Mouse (Mus musculus) stomach, embryonic 15.5 days (tissue): ENCODE data around the gene Dgkz. TPM values are rescaled to one million over a fixed set of nuclear protein-coding genes. Genes with fewer than 3 reads are reported as not detected.
A peak's percentile ranks its signal among the peaks of the same experiment; 100 is the strongest.

Experiments used
- ATAC-seq: fragments of 200-750 bp; cut with Nextera tagmentation; 2 replicates; pipeline ENCODE4 v1.8.0; 2017; ENCODE audit warnings: low read depth, moderate number of reproducible peaks, moderate TSS enrichment; ENCODE audit not compliant: insufficient read depth, low FRiP score
- H3K27ac ChIP-seq: fragments of 300-500 bp; sonication (generic); 2 replicates; pipeline ENCODE4 v1.5.1; 2015; ENCODE audit warnings: mild to moderate bottlenecking, inconsistent platforms
- H3K27me3 ChIP-seq: fragments of 300-500 bp; sonication (generic); replicated peaks from 2 replicates; pipeline ENCODE4 v1.6.1; 2015; ENCODE audit warnings: inconsistent platforms
- H3K36me3 ChIP-seq: fragments of 300-500 bp; sonication (generic); 2 replicates; pipeline ENCODE4 v1.6.1; 2015; ENCODE audit warnings: inconsistent platforms
- H3K4me1 ChIP-seq: fragments of 300-500 bp; sonication (generic); 2 replicates; pipeline ENCODE4 v1.6.1; 2015; ENCODE audit warnings: inconsistent platforms
- H3K4me2 ChIP-seq: fragments of 300-500 bp; sonication (generic); 2 replicates; pipeline ENCODE4 v1.6.1; 2015; ENCODE audit warnings: mild to moderate bottlenecking, inconsistent platforms
- H3K4me3 ChIP-seq: fragments of 300-500 bp; sonication (generic); replicated peaks from 2 replicates; pipeline ENCODE4 v1.5.1; 2015; ENCODE audit warnings: inconsistent platforms
- H3K9ac ChIP-seq: fragments of 300-500 bp; sonication (generic); 2 replicates; pipeline ENCODE4 v1.6.1; 2015; ENCODE audit warnings: inconsistent platforms
- H3K9me3 ChIP-seq: fragments of 300-500 bp; sonication (generic); 2 replicates; pipeline ENCODE4 v1.6.1; 2016; ENCODE audit warnings: inconsistent platforms
- WGBS: fragments of 180-500 bp; shearing (Covaris S2); methylation state at CpG from one replicate; pipeline ENCODE4 v1.1.7; 2015; 5-methylcytosine and 5-hydroxymethylcytosine counted together
- polyA plus RNA-seq: library from polyadenylated mRNA; unstranded; fragments of >200 nt; fragmentation: Nextera tagmentation; extraction: Ambion mirVana; gene quantifications from 2 replicates; pipeline ENCODE4 v1.2.1, GENCODE M21; 2015

Gene Dgkz
- polyA plus RNA-seq, 1 experiment from 2014 or later: 50.9 TPM

DNA sequence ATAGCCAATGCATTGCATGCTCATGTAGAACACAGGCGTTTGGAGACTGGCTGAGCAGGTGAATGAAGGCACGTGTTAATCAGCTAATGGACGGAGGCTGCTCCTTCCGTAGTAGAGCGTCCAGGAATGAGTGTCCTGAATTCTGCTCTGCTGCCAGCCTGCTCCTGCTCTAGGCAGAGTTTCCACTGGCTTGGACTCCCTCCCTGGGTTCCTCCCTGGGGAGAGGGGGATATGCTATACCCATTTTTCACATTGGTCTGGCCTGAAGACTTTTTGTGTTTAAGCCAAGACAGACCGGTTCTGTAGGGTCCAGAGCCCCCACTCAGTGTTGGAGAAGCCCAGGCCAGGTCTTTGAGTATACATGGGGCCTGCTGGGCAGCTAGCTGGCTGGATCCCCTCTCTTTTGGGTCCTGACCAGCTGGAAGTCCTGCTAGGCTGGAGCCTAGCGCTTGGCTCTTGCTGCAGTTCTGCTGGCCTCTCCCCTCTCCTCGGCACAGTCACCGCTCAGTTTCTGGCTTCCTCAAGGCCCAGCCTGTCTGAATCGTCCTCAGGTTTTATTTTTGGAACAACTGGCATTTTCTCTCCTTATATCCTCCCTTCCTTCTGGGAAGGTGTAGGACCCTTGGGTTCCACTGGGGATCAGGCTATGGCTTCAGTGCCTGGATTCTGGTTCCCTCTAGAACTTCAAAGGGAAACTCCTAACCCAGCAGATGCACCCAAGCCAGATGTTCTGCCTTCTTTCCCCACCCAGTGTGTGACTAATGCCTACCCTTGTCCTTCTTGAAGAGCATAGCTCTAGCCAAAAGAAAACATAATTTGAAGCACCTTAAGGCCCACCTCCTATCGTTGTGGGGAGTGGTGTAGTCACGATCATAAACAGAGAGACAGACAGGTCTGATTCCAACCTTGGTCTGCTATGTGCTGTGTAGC is 36.0 kb upstream of the Dgkz start:
- H3K9ac ChIP-seq: no peak overlapping the region
- no peak overlapping the region for H3K4me3 ChIP-seq
- no peaks in the 10 kb centered on the region for H3K9me3 ChIP-seq
- peaks cover 49% of the 10 kb centered on the region for H3K4me1 ChIP-seq
- no peaks in the 10 kb centered on the region for H3K27me3 ChIP-seq
- H3K27ac ChIP-seq: peak overlapping the region; percentile 72
- H3K36me3 ChIP-seq: no peaks in the 10 kb centered on the region
- 67% methylated on average over 12 of the region's 12 CpGs for WGBS
- no peak for ATAC-seq
- H3K4me2 ChIP-seq: no peak overlapping the region

DNA sequence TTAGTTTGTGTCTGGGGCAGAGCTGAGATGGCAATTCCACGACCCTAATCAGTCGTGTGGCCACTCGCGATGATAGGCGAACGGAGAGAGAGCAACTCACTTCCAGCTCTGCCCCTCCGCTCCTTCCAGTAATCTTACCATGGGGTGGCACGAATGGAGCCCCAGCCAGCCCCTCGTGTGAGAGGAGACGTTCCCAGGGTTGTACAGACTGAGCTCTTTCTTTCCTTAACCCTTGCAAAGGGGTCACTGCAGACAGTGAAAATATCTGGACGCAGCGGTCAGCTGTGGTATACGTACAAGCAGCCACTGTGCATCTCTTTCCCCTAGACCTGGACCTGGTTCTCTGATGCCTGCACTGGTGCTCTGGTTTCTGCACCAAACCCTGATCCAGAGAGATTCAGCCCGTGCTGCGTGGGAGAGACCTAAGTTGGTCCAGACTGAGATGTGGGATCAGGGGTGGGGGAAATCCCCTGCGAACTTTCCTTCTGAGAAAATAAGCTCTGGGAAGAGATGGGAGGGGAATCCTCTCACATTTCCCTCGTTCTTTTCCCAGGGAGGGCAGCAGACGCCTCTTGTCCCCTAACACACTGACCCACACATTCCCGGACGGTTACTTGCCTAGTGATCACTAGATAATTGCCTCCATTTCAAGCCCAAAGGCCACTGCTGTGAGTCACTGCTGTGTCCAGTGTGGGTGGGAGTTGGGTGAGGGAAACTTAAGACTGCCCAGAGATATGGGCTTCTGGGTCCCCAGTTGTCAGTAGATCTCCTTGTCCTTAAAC is 33.1 kb upstream of the Dgkz start:
- H3K9me3 ChIP-seq: no peaks in the 10 kb centered on the region
- peak overlapping the region; percentile 26; the same call in 1 of the 2 replicates for H3K9ac ChIP-seq
- peak overlapping the region; percentile 94 for H3K4me2 ChIP-seq
- peaks cover 53% of the 10 kb centered on the region for H3K4me1 ChIP-seq
- peak overlapping the region; percentile 46 for H3K4me3 ChIP-seq
- H3K27me3 ChIP-seq: no peaks in the 10 kb centered on the region
- 3% methylated on average over 20 of the region's 20 CpGs for WGBS
- no peaks in the 10 kb centered on the region for H3K36me3 ChIP-seq
- ATAC-seq: no peak
- peak overlapping the region; percentile 95 for H3K27ac ChIP-seq

DNA sequence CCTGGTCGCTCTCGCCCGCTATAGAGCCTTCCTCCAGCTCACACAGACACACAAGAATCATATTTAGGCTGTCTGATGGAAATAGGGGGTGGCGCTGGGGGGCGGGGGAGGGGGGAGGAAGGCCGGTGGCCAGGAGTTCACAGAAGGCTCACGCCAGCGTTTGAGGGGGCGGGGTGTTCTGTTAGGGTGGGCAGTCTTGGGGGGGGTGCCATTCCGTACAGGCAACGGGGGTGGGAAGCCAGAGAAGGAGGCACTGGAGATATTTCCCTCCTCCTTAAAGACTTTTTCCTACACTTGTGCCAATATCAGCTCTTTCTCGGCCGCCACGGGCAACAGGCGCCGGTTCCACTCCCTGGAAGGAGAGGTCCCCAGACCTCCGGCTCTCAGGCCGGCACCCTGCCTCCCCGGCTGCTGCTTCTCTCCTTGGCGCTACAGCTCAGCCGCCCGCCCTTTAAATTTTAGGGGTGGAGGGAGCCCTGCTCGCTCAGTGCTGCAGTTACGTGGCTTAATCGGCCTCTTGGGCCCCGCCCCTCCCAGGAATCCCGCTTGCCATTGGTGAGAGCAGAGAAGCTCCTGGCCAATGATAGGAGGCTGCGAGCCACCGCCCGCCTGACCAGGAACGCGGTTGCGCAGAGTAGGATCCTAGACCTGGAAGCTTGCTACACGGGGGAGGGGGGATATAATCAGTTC is 32.4 kb upstream of the Dgkz start:
- peak overlapping the region; percentile 95 for H3K27ac ChIP-seq
- no peaks in the 10 kb centered on the region for H3K9me3 ChIP-seq
- H3K4me2 ChIP-seq: peak overlapping the region; percentile 94
- ATAC-seq: peak; percentile 94
- no peaks in the 10 kb centered on the region for H3K36me3 ChIP-seq
- WGBS: under 1% methylated on average over 34 of the region's 34 CpGs
- H3K4me1 ChIP-seq: peaks cover 47% of the 10 kb centered on the region
- H3K27me3 ChIP-seq: no peaks in the 10 kb centered on the region
- peak overlapping the region; percentile 46 for H3K4me3 ChIP-seq
- H3K9ac ChIP-seq: peak overlapping the region; percentile 26; the same call in 1 of the 2 replicates

DNA sequence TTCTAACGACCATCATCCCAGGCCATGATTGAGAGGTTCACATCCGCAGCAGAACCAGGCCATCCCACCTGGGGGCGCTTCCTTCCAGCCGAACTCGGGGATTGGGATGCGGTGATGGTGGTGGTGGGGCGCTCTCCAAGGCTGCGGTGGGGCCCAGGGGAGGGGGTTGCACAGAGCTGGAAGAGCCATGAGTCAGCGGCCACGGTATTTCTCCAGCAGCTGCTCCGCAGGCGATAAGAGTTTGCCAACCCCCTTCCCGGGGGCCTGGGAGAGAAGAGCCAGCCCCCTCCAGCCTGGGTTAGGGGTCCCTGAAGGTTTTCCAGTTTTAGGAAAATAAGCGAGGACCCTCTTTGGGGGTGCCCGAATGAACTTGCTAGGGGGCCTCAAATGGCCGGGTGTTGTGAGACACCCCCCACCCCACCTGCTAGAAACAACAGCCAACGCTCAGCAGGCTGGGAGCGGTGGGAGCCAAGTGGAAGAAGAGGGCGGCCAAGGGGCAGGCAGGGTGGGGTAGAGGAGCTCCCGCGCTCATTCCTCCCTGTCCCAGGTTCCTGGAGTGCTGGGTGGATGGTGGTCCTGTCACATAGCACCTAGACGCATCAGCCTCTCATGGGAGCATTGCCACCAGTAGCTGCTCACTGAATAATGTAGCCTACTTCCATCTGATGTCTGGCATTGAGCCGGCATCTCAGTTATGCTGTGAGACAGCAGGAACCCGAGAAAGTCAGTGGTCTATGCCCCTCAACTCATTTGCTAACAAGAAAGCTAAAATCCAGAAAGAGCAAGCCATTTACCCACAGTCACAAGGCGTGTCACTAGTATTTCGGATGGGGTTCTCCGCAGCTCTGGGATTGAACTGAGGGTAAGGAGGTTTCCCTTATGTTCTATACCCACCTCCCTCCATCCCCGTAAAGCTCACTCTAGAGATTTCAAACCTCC is 31.6 kb upstream of the Dgkz start:
- WGBS: 1% methylated on average over 28 of the region's 28 CpGs
- ATAC-seq: peak; percentile 19; the same call in 1 of the 2 replicates
- Histone ChIP-seq H3K27me3 (no peaks in the 10 kb centered on the region), H3K4me2 (peak overlapping the region; percentile 94), H3K36me3 (no peaks in the 10 kb centered on the region), H3K4me1 (peaks cover 39% of the 10 kb centered on the region), H3K9ac (peak overlapping the region; percentile 20; the same call in 1 of the 2 replicates), H3K9me3 (no peaks in the 10 kb centered on the region), H3K27ac (peak overlapping the region; percentile 95), H3K4me3 (peak overlapping the region; percentile 46)

DNA sequence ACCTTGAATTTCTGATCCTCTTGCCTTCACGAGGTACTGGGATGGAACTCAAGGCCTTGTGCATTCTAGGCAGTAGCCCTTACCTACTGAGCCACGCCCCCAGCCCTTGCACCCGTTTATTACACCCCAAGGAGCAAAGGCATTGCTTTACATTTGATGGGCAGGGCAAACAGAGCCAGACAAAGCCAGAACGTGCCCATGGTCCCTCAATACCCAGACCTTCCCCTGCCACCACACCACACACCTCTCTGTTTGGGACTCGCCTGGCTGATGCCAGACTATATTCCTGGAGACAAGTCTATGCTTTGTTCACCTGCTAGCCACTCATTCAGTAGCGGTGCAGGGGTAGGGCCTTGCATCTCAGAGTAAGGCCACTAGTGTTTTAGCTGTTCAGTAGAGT is 30.8 kb upstream of the Dgkz start:
- Histone ChIP-seq H3K9me3 (no peaks in the 10 kb centered on the region), H3K4me2 (peak overlapping the region; percentile 94), H3K4me3 (no peak overlapping the region), H3K4me1 (peaks cover 32% of the 10 kb centered on the region), H3K27ac (peak overlapping the region; percentile 95), H3K36me3 (peaks cover 3% of the 10 kb centered on the region), H3K27me3 (no peaks in the 10 kb centered on the region), H3K9ac (no peak overlapping the region)
- ATAC-seq: no peak
- 51% methylated on average over 6 of the region's 6 CpGs for WGBS

DNA sequence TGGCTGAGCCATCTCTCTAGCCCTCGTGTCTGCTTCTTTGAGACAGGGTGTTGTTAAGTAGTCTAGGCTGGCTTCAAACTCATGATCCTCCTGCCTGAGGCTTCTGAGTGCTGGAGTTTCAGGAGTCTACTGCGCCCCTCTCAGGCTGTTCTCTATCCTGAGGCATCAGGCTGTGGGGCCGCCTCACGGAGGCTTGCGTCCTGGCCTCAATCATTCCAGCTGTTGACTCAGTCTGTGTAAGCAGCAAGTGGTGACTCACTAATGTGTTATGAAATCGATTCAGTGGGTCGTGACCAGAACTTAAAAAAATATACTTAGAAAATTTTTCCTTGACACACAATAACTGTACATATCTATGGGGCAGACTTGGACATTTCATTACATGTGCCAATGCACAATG is 29.0 kb upstream of the Dgkz start:
- ATAC-seq: 0 out of 2 replicates have a peak, but pooled peaks have one; percentile 29
- WGBS: 44% methylated on average over 7 of the region's 7 CpGs
- peak overlapping the region; percentile 61 for H3K27ac ChIP-seq
- peaks cover 7% of the 10 kb centered on the region for H3K36me3 ChIP-seq
- H3K4me1 ChIP-seq: peaks cover 30% of the 10 kb centered on the region
- no peak overlapping the region for H3K4me3 ChIP-seq
- no peak overlapping the region for H3K9ac ChIP-seq
- no peaks in the 10 kb centered on the region for H3K27me3 ChIP-seq
- no peak overlapping the region for H3K4me2 ChIP-seq
- H3K9me3 ChIP-seq: no peaks in the 10 kb centered on the region

DNA sequence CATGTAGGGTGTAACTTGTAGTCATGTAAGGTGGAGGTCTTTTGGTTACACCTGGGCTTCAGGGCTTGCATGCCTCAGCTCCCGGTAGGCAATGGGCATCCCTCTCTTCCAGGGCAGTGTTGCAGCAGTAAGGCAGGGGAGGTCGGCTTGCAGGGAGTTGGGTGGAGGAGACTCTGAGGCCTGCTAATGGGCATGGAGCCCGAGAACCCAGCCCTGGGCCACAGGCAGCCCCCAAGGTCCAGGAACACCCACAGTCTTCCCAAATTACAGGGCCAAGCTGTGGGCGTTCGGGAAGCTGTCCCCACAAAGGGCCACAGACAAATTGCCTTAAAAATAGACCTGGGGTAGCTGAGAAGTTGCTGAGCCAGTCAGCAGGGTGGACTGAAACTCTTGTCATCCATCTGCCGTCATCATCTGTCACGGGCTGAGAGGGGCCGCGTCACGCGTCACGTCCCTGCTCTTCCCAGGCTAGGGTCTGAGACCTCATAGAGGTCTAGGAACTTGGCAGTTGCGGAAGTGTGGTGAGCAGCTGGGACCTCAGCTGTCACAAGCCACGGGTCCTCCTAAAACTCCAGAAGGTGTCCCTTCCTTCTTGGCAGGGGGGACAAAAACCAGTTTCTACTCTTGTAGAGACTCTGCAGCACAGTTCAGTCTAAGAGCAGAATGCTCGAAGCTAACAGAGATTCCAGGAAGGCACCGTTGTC is 22.4 kb upstream of the Dgkz start:
- Histone ChIP-seq H3K36me3 (peaks cover 7% of the 10 kb centered on the region), H3K9me3 (no peaks in the 10 kb centered on the region), H3K4me2 (no peak overlapping the region), H3K9ac (no peak overlapping the region), H3K4me3 (no peak overlapping the region), H3K4me1 (0 out of 2 replicates have a peak, but pooled peaks cover 5% of the 10 kb centered on the region), H3K27ac (no peak overlapping the region), H3K27me3 (no peaks in the 10 kb centered on the region)
- no peak for ATAC-seq
- WGBS: 84% methylated on average over 16 of the region's 16 CpGs

DNA sequence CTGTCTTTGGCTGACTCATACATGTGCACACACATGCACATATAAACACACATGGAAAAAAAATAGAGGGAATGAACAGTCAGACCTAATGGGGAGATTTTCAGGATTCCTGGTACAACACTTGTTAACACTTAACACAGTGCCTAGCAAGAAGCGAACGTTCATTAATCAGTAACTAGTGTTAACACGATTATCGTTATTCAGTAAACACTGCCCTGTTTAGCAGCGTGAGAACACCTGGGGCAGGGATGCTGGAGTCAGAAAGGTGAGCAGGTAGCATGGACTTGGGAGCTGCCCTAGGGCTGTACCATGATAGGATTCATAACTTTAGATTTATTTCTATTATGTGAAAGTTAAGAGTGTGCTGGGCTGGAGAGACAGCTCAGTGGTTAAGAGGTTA is 20.3 kb upstream of the Dgkz start:
- Histone ChIP-seq H3K27me3 (no peaks in the 10 kb centered on the region), H3K4me3 (no peak overlapping the region), H3K4me2 (peak overlapping the region; percentile 13; the same call in 1 of the 2 replicates), H3K4me1 (0 out of 2 replicates have a peak, but pooled peaks cover 5% of the 10 kb centered on the region), H3K27ac (peak overlapping the region; percentile 81), H3K36me3 (peaks cover 4% of the 10 kb centered on the region; the same call in 1 of the 2 replicates), H3K9ac (no peak overlapping the region), H3K9me3 (no peaks in the 10 kb centered on the region)
- peak; percentile 82 for ATAC-seq
- 49% methylated on average over 5 of the region's 5 CpGs for WGBS

DNA sequence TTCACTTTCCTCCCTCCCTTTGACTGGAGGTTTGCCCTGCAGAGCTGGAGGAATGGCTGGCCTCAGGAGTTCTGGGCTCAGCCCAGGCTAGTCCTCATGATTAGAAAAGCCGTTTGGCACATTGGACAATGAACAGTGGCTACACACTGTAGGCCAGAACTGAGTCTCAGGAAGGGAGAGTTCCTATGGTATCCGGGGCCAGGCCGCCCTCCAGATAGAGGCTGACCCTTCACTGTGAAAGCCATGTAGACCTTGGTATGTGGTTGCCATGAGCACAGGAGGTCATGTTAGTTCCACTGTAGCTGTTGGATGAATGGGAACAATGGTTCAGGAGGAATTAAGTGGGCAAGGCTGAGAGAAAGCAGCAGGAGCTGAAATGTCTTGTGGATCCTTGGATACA is 17.7 kb upstream of the Dgkz start:
- H3K27me3 ChIP-seq: no peaks in the 10 kb centered on the region
- ATAC-seq: no peak
- 74% methylated on average over 3 of the region's 3 CpGs for WGBS

DNA sequence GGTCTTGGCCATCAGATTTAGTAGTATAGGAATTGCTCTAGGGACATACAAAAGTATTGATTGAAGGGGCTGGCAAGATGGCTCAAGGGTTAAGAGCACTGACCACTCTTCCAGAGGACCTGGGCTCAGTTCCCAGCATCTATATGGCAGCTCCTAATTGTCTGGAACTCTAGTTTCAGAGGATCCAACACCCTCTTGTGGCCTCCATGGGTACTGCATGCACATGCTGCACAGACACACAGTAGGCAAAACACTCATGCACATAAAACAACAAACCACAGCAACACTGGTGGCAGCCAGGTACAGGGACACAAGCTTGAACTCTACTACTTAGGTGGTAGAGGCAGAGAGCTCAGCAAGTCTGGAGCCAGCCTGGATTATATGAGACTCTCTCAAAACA is 14.1 kb upstream of the Dgkz start:
- no peak overlapping the region for H3K4me3 ChIP-seq
- 0 out of 2 replicates have a peak, but pooled peaks cover 6% of the 10 kb centered on the region for H3K4me1 ChIP-seq
- peaks cover 20% of the 10 kb centered on the region for H3K36me3 ChIP-seq
- H3K4me2 ChIP-seq: no peak overlapping the region
- no peaks in the 10 kb centered on the region for H3K27me3 ChIP-seq
- no peak overlapping the region for H3K9ac ChIP-seq
- no peak overlapping the region for H3K27ac ChIP-seq
- H3K9me3 ChIP-seq: no peaks in the 10 kb centered on the region
- ATAC-seq: no peak

More for the DNA sequence above, 17.7 kb upstream of the Dgkz start:
- Histone ChIP-seq H3K36me3 (peaks cover 20% of the 10 kb centered on the region), H3K4me3 (no peak overlapping the region), H3K27ac (no peak overlapping the region), H3K4me2 (no peak overlapping the region), H3K9me3 (no peaks in the 10 kb centered on the region), H3K4me1 (0 out of 2 replicates have a peak, but pooled peaks cover 5% of the 10 kb centered on the region), H3K9ac (no peak overlapping the region)
